10 mouse cellular contexts compared by ENCODE assay signal in genomic region chr17:83335183-83335584, GRCm38 (mm10). TPM values are rescaled to one million over a fixed set of nuclear protein-coding genes. Genes with fewer than 3 reads are reported as not detected.
DNase-seq lines count a peak whose midpoint lies in the region; ATAC-seq lines count a peak whose summit lies in the region.
"Had no signal": no experiment of that assay in that cellular context is flagged by ENCODE, and none has a peak within 500 bp of the region (broad histone marks: within the 10 kb centered on the region; RNA-seq: fewer than 3 reads in every experiment).

No protein-coding gene starts in this region.

- no peak for DNase-seq in lung, postnatal 14 days
- DNase-seq in adrenal gland, postnatal 25 days: no peak
- no peak for DNase-seq in ovary, postnatal 14 days (ENCODE audit: low spot score)
- DNase-seq: adrenal gland, adult 2 months; thymus, postnatal 36 days had no signal

- ATAC-seq in erythroblast, adult 5-6 weeks (replicated peaks; ENCODE audit: low FRiP score, poor library complexity, severe bottlenecking): no peak
- no peak for ATAC-seq in lung, embryonic 15.5 days (ENCODE audit: borderline replicate concordance, extremely low read depth, low FRiP score, low TSS enrichment)
- no peak; the same call in 1 of the 2 replicates for ATAC-seq in intestine, embryonic 16.5 days
- ATAC-seq in stomach, embryonic 14.5 days (ENCODE audit: insufficient number of reproducible peaks, insufficient read depth, low FRiP score, low read depth): no peak

- 26% methylated on average over 13 of the region's 13 CpGs for WGBS in lung, embryonic 15.5 days
- WGBS in intestine, embryonic 16.5 days: 49% methylated on average over 13 of the region's 13 CpGs
- WGBS in stomach, embryonic 14.5 days: 49% methylated on average over 13 of the region's 13 CpGs

- H3K27ac ChIP-seq in lung, embryonic 15.5 days: no peak overlapping the region
- H3K27ac ChIP-seq in intestine, embryonic 16.5 days (ENCODE audit: low read length): no peak overlapping the region
- no peak overlapping the region for H3K27ac ChIP-seq in stomach, embryonic 14.5 days (ENCODE audit: low read length)

- H3K27me3 ChIP-seq in erythroblast, embryonic 14.5 days (ENCODE audit: control insufficient read depth): no peaks in the 10 kb centered on the region
- no peaks in the 10 kb centered on the region for H3K27me3 ChIP-seq in lung, embryonic 15.5 days
- no peaks in the 10 kb centered on the region for H3K27me3 ChIP-seq in intestine, embryonic 16.5 days (replicated peaks; ENCODE audit: control insufficient read depth, insufficient read depth, low read length)
- no peaks in the 10 kb centered on the region for H3K27me3 ChIP-seq in stomach, embryonic 14.5 days (ENCODE audit: control insufficient read depth, insufficient read depth, low read length)

- H3K36me3 ChIP-seq in erythroblast, embryonic 14.5 days (ENCODE audit: control insufficient read depth): no peaks in the 10 kb centered on the region
- H3K36me3 ChIP-seq in lung, embryonic 15.5 days: no peaks in the 10 kb centered on the region
- H3K36me3 ChIP-seq in intestine, embryonic 16.5 days (ENCODE audit: control insufficient read depth, insufficient read depth, low read length): no peaks in the 10 kb centered on the region
- H3K36me3 ChIP-seq in stomach, embryonic 14.5 days (ENCODE audit: control insufficient read depth, insufficient read depth, low read length): no peaks in the 10 kb centered on the region

- peak overlapping the region; percentile 41 for H3K4me2 ChIP-seq in lung, embryonic 15.5 days
- peak overlapping the region; percentile 38 for H3K4me2 ChIP-seq in intestine, embryonic 16.5 days (ENCODE audit: low read depth, low read length)
- H3K4me2 ChIP-seq in stomach, embryonic 14.5 days (replicated peaks; ENCODE audit: low read depth, low read length): peak overlapping the region; percentile 17; the same call in 1 of the 2 replicates

- peaks cover 2% of the 10 kb centered on the region; the same call in 1 of the 2 replicates for H3K4me1 ChIP-seq in erythroblast, embryonic 14.5 days (ENCODE audit: control insufficient read depth)
- peaks cover 16% of the 10 kb centered on the region for H3K4me1 ChIP-seq in lung, embryonic 15.5 days
- peaks cover 7% of the 10 kb centered on the region; the same call in 1 of the 2 replicates for H3K4me1 ChIP-seq in intestine, embryonic 16.5 days (ENCODE audit: control insufficient read depth, insufficient read depth, low read length)
- no peaks in the 10 kb centered on the region for H3K4me1 ChIP-seq in stomach, embryonic 14.5 days (ENCODE audit: control insufficient read depth, insufficient read depth, low read length)

- peak overlapping the region; percentile 46 for H3K4me3 ChIP-seq in erythroblast, embryonic 14.5 days (replicated peaks)
- H3K4me3 ChIP-seq in lung, embryonic 15.5 days: no peak overlapping the region
- H3K4me3 ChIP-seq in intestine, embryonic 16.5 days (ENCODE audit: low read length): peak overlapping the region; percentile 24
- H3K4me3 ChIP-seq in stomach, embryonic 14.5 days (ENCODE audit: low read depth, low read length): no peak overlapping the region

- no peaks in the 10 kb centered on the region for H3K9me3 ChIP-seq in erythroblast, embryonic 14.5 days (ENCODE audit: control insufficient read depth, low read length)
- no peaks in the 10 kb centered on the region for H3K9me3 ChIP-seq in lung, embryonic 15.5 days
- H3K9me3 ChIP-seq in intestine, embryonic 16.5 days (ENCODE audit: control insufficient read depth, low read length): no peaks in the 10 kb centered on the region
- no peaks in the 10 kb centered on the region for H3K9me3 ChIP-seq in stomach, embryonic 14.5 days (ENCODE audit: control insufficient read depth, low read depth, low read length)

- no peak overlapping the region for H3K9ac ChIP-seq in lung, embryonic 15.5 days
- H3K9ac ChIP-seq in intestine, embryonic 16.5 days (ENCODE audit: low read depth, low read length): no peak overlapping the region
- H3K9ac ChIP-seq in stomach, embryonic 14.5 days (replicated peaks; ENCODE audit: low read depth, low read length): no peak overlapping the region

RNA-seq across cellular contexts. Expression of gene Eml4, which starts 15.5 kb away (rescaled TPM):
- polyA plus RNA-seq in erythroblast, embryonic 14.5 days (2012): 0.01 and 0.02 TPM in 2 replicates
- total RNA-seq in erythroblast, adult 5-6 weeks (2015; ENCODE audit: low replicate concordance): 8.6 and 10.4 TPM in 2 replicates
- total RNA-seq in erythroblast, adult 5-6 weeks (2017; ENCODE audit: low replicate concordance): 7.5 and 8.1 TPM in 2 replicates
- polyA plus RNA-seq in lung, embryonic 15.5 days (2015; fragmentation: Nextera tagmentation; extraction: Ambion mirVana): 33.7 and 33.8 TPM in 2 replicates
- polyA plus RNA-seq in intestine, embryonic 16.5 days (2015; fragmentation: Nextera tagmentation; extraction: Ambion mirVana): 26.3 and 28.8 TPM in 2 replicates
- 41.9 and 47.3 TPM in 2 replicates for polyA plus RNA-seq in stomach, embryonic 14.5 days (2014; fragmentation: Nextera tagmentation; extraction: Ambion mirVana)
- 25.9 and 28.0 TPM in 2 replicates for total RNA-seq in adrenal gland, postnatal 25 days (2021)

Comparison
In these comparisons a context has a peak if more than half of its experiments do, and no peak if none do; other contexts are left out.
1. H3K4me3 ChIP-seq: peak in erythroblast, embryonic 14.5 days (single experiment) and intestine, embryonic 16.5 days (single experiment); none in lung, embryonic 15.5 days (single experiment) and stomach, embryonic 14.5 days (single experiment).
2. RNA of gene Eml4, which starts 15.5 kb away (polyA plus RNA-seq): 41.9 to 47.3 TPM in stomach, embryonic 14.5 days, 33.7 to 33.8 TPM in lung, embryonic 15.5 days and 26.3 to 28.8 TPM in intestine, embryonic 16.5 days; 0.01 to 0.02 TPM in erythroblast, embryonic 14.5 days; every median in the first group is over 10 times any median in the second.
3. Peak in every context shown above with its lines, with median percentiles within 50 percentile points of each other: H3K4me2 ChIP-seq.